Mouse (Mus musculus): ENCODE data around the gene Slc41a2. TPM values are rescaled to one million over a fixed set of nuclear protein-coding genes. Genes with fewer than 3 reads are reported as not detected.

Gene Slc41a2
- polyA plus RNA-seq, 1 experiment = not detected

GRCm38 (mm10) chr10:83284916-83285315 lies 52.8 kb downstream of the Slc41a2 start:
- TF ChIP-seq CTCF (IDR thresholded peaks at IDR 0.05; ENCODE audit: low read depth, low read length) = no peak
- no peak for TF ChIP-seq EP300 (IDR thresholded peaks at IDR 0.05; ENCODE audit: insufficient read depth, low read depth, low read length)
- no peak for TF ChIP-seq POLR2A (IDR thresholded peaks at IDR 0.05; ENCODE audit: insufficient read depth, low read length)
- H3K4me1 ChIP-seq (ENCODE audit: control insufficient read depth, insufficient read depth, low read length) = no peaks in the 10 kb centered on the region
- no peak overlapping the region for H3K4me3 ChIP-seq (ENCODE audit: low read depth, low read length)
- H3K27me3 ChIP-seq (ENCODE audit: control insufficient read depth, insufficient read depth, low read length, poor library complexity, severe bottlenecking) = no peaks in the 10 kb centered on the region
- H3K9ac ChIP-seq (ENCODE audit: low read depth, poor library complexity, severe bottlenecking) = no peak overlapping the region
- no peaks in the 10 kb centered on the region for H3K9me3 ChIP-seq (replicated peaks; ENCODE audit: control insufficient read depth, insufficient read depth, low read length, poor library complexity, severe bottlenecking)
- H3K36me3 ChIP-seq (ENCODE audit: control insufficient read depth, insufficient read depth, low read length, poor library complexity, severe bottlenecking) = no peaks in the 10 kb centered on the region
- no peak overlapping the region for H3K27ac ChIP-seq (ENCODE audit: insufficient read depth, low read length)

- H3K4me3 ChIP-seq (ENCODE audit: low read depth, low read length) = no peak overlapping the region
- no peaks in the 10 kb centered on the region for H3K4me1 ChIP-seq (ENCODE audit: control insufficient read depth, insufficient read depth, low read length)
- H3K9ac ChIP-seq (ENCODE audit: low read depth, poor library complexity, severe bottlenecking) = no peak overlapping the region
- no peaks in the 10 kb centered on the region for H3K9me3 ChIP-seq (replicated peaks; ENCODE audit: control insufficient read depth, insufficient read depth, low read length, poor library complexity, severe bottlenecking)
- H3K27me3 ChIP-seq (ENCODE audit: control insufficient read depth, insufficient read depth, low read length, poor library complexity, severe bottlenecking) = no peaks in the 10 kb centered on the region
- no peaks in the 10 kb centered on the region for H3K36me3 ChIP-seq (ENCODE audit: control insufficient read depth, insufficient read depth, low read length, poor library complexity, severe bottlenecking)
- H3K27ac ChIP-seq (ENCODE audit: insufficient read depth, low read length) = no peak overlapping the region
- TF ChIP-seq EP300 (IDR thresholded peaks at IDR 0.05; ENCODE audit: insufficient read depth, low read depth, low read length) = no peak
- no peak for TF ChIP-seq POLR2A (IDR thresholded peaks at IDR 0.05; ENCODE audit: insufficient read depth, low read length)
- no peak for TF ChIP-seq CTCF (IDR thresholded peaks at IDR 0.05; ENCODE audit: low read depth, low read length)
These were observed 71.0 kb downstream of the Slc41a2 start for GRCm38 (mm10) chr10:83266731-83267130.

DNA sequence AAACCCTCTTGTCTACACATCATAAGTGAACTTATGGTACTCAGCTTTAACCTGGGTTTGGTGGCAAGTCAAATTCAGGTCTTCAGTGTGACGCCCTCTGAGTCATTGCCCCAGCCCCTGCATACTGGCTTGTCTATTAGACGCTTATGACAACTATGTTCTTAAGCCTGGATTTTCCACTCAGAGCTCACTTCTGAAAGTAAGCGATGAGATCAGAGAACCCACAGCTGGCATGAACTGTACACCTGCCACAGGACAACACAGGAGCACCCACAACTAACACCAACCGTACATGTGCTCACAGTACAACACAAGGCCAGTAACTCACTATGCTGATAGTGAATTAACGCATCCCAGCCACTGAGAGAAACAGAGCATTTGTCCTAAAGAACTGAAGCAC lies 71.4 kb downstream of the Slc41a2 start:
- H3K4me3 ChIP-seq (ENCODE audit: low read depth, low read length) = no peak overlapping the region
- no peak overlapping the region for H3K9ac ChIP-seq (ENCODE audit: low read depth, poor library complexity, severe bottlenecking)
- H3K27ac ChIP-seq (ENCODE audit: insufficient read depth, low read length) = no peak overlapping the region
- H3K36me3 ChIP-seq (ENCODE audit: control insufficient read depth, insufficient read depth, low read length, poor library complexity, severe bottlenecking) = no peaks in the 10 kb centered on the region
- no peaks in the 10 kb centered on the region for H3K27me3 ChIP-seq (ENCODE audit: control insufficient read depth, insufficient read depth, low read length, poor library complexity, severe bottlenecking)
- no peak for TF ChIP-seq POLR2A (IDR thresholded peaks at IDR 0.05; ENCODE audit: insufficient read depth, low read length)
- no peak for TF ChIP-seq EP300 (IDR thresholded peaks at IDR 0.05; ENCODE audit: insufficient read depth, low read depth, low read length)
- TF ChIP-seq CTCF (IDR thresholded peaks at IDR 0.05; ENCODE audit: low read depth, low read length) = no peak
- H3K4me1 ChIP-seq (ENCODE audit: control insufficient read depth, insufficient read depth, low read length) = no peaks in the 10 kb centered on the region
- H3K9me3 ChIP-seq (replicated peaks; ENCODE audit: control insufficient read depth, insufficient read depth, low read length, poor library complexity, severe bottlenecking) = no peaks in the 10 kb centered on the region

GRCm38 (mm10) chr10:83264680-83265079 lies 73.0 kb downstream of the Slc41a2 start:
- Histone ChIP-seq H3K4me3 (ENCODE audit: low read depth, low read length) (no peak overlapping the region), H3K27me3 (ENCODE audit: control insufficient read depth, insufficient read depth, low read length, poor library complexity, severe bottlenecking) (no peaks in the 10 kb centered on the region), H3K36me3 (ENCODE audit: control insufficient read depth, insufficient read depth, low read length, poor library complexity, severe bottlenecking) (no peaks in the 10 kb centered on the region), H3K9ac (ENCODE audit: low read depth, poor library complexity, severe bottlenecking) (no peak overlapping the region), H3K9me3 (replicated peaks; ENCODE audit: control insufficient read depth, insufficient read depth, low read length, poor library complexity, severe bottlenecking) (no peaks in the 10 kb centered on the region), H3K4me1 (ENCODE audit: control insufficient read depth, insufficient read depth, low read length) (no peaks in the 10 kb centered on the region), H3K27ac (ENCODE audit: insufficient read depth, low read length) (no peak overlapping the region)
- TF ChIP-seq CTCF (IDR thresholded peaks at IDR 0.05; ENCODE audit: low read depth, low read length) = no peak

DNA sequence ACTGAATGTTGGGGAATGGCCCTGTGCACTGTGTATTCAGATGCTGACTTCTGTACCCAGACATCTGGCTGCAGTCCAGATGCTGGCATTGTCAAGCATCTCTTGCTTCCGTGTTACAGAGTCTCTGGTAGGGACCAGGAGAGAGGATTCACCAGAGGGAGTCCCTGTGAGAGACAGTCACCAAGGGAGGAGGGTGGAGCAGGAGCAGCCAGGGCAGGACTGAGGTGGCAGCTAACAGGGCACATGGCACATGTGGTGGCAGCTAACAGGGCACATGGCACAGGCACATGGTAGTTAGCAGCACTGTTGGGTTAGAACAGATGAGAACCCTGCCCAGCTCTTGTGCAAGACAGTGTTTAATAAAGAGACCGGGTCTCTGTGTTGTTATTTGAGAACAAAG lies 73.6 kb downstream of the Slc41a2 start:
- Histone ChIP-seq H3K4me1 (ENCODE audit: control insufficient read depth, insufficient read depth, low read length) (no peaks in the 10 kb centered on the region), H3K27ac (ENCODE audit: insufficient read depth, low read length) (no peak overlapping the region), H3K27me3 (ENCODE audit: control insufficient read depth, insufficient read depth, low read length, poor library complexity, severe bottlenecking) (no peaks in the 10 kb centered on the region), H3K9me3 (replicated peaks; ENCODE audit: control insufficient read depth, insufficient read depth, low read length, poor library complexity, severe bottlenecking) (no peaks in the 10 kb centered on the region), H3K9ac (ENCODE audit: low read depth, poor library complexity, severe bottlenecking) (no peak overlapping the region), H3K36me3 (ENCODE audit: control insufficient read depth, insufficient read depth, low read length, poor library complexity, severe bottlenecking) (no peaks in the 10 kb centered on the region), H3K4me3 (ENCODE audit: low read depth, low read length) (no peak overlapping the region)
- TF ChIP-seq EP300 (IDR thresholded peaks at IDR 0.05; ENCODE audit: insufficient read depth, low read depth, low read length) (no peak), POLR2A (IDR thresholded peaks at IDR 0.05; ENCODE audit: insufficient read depth, low read length) (no peak), CTCF (IDR thresholded peaks at IDR 0.05; ENCODE audit: low read depth, low read length) (no peak)

DNA sequence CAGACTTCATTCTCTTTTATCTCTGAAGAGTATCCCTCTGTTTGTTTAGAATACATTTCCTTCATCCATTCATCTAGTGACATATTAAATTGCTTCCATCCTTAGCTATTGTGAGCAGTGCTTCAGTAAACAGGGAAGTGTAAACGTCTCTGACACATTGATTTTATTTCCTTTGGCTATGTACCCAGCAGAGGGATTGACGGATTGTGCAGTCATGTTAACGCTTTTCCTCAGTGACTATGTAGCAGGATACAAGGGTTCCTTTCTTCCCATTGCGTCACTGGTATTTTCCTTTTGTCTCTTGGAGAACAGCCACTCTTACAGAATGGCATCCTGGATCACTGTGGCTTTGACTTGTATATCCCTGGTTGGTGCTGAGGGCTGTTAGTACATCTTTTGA lies 76.4 kb downstream of the Slc41a2 start:
- H3K36me3 ChIP-seq (ENCODE audit: control insufficient read depth, insufficient read depth, low read length, poor library complexity, severe bottlenecking) = no peaks in the 10 kb centered on the region
- TF ChIP-seq EP300 (IDR thresholded peaks at IDR 0.05; ENCODE audit: insufficient read depth, low read depth, low read length) (no peak), POLR2A (IDR thresholded peaks at IDR 0.05; ENCODE audit: insufficient read depth, low read length) (no peak)
- H3K4me1 ChIP-seq (ENCODE audit: control insufficient read depth, insufficient read depth, low read length) = no peaks in the 10 kb centered on the region
- no peaks in the 10 kb centered on the region for H3K9me3 ChIP-seq (replicated peaks; ENCODE audit: control insufficient read depth, insufficient read depth, low read length, poor library complexity, severe bottlenecking)
- no peak overlapping the region for H3K9ac ChIP-seq (ENCODE audit: low read depth, poor library complexity, severe bottlenecking)
- no peaks in the 10 kb centered on the region for H3K27me3 ChIP-seq (ENCODE audit: control insufficient read depth, insufficient read depth, low read length, poor library complexity, severe bottlenecking)
- no peak overlapping the region for H3K27ac ChIP-seq (ENCODE audit: insufficient read depth, low read length)
- H3K4me3 ChIP-seq (ENCODE audit: low read depth, low read length) = no peak overlapping the region

Measured in ES-Bruce4 (cell line).